Mouse (Mus musculus) heart, adult 9 months (tissue): ENCODE data around the gene Amz2.
A peak's percentile ranks its signal among the peaks of the same experiment; 100 is the strongest.

Source experiments
- DNase-seq, 2 experiments: peaks; one replicate each; pipeline ENCODE4 v3.0.0; 2022; ENCODE audit warnings: low spot score in 2 of 2

Amz2 gene

DNA sequence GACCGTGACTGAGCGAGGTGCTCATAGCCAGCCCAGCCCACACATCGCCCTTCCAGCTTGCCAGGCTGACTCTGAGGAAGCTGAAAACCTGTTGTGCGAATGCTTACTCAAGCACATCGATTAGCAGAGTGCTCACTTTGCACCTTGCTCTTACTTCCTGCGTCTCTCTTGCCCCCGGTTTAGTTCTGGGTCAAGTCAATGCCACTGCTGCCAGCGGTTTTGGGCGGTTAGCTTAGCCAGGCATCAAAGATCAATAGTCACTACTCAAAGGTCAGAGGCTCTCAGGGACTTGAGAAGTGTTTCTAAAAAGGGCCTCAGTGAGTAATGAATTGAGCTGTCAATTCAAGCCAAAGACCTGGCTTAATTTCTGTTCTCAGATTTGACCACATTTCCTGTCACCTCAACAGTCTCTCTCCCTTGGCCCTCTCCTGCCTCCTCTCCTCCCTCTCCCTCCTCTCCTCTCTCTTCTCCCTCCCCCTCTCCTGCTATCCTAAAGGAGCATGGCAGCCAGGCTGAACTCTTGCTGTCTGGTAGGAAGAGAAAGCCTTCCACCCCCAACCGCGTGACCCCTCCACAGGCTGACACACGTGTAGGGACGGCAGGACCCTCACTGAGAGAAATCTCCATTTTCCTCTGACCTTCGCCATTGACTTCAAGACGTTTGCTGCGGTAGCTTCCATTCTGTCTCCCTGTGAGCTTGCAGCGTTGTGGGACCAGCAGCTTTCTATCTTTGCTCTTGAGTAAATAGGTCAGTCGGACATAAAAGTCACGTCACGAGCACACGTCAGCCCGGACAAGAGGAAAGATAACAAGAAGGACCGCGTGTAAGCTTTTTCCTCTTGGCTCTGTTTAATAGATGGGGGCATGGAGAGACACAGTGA, 69.4 kb downstream of the Amz2 start:
- no peak for DNase-seq

GRCm38 (mm10) chr11:109495771-109496474, 70.2 kb downstream of the Amz2 start:
- DNase-seq, result no peak

GRCm38 (mm10) chr11:109496475-109496993, 70.8 kb downstream of the Amz2 start:
- no peak for DNase-seq

DNA sequence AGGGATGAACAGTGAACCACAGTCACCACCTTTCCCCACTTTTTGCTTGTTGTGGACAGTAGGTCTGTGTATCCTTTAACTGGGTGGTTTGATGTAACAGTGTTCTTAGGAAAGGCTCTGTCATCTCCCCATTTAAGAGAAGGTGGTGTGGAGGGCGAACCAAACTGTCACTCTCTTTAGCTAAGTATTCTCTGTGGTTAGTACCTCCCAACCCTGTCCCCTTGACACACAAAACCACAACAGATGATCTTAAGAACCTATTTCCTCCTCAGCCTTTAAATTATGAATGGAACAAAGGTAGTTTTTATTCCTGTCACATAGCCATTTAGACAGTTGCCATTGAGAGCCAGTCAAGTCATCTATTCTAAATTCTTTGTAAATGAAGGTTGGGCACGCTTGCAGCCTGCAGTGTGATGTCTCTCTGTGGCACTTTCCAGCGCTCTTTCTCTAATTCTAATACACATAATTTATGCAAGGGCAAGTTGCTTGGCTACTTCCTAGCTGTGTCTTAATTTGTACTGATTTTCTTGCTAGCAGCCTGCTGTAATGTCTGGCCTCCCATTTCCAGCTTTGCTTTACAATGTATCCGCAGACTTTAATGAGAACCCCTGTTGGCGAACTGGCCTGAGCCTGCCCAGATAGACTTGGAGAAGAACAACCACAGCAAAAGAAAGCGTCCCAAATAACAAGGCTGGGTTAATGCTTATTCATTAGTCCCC, 71.4 kb downstream of the Amz2 start:
- DNase-seq, result no peak

DNA sequence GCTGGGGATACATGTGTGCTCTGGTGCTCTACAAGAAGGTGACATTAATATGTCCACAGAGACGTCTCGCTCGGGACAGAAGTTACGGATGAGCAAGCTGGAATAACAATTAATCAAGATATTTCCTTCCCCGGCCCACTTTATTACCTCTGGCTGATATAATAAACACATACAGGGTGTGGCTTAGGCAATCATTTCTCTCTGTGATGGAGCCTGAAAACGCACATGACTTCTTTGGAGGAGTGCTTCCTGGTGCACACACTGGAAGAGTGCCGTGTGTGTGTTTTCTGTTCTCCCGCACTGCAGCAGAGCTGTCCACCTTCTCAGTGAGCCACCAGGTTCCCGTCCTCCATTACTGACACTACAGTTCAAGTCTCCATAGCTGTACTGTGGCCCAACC, 72.2 kb downstream of the Amz2 start:
- peak in 1 of 2 experiments; percentile 23 for DNase-seq

- peak; percentile 39 to 42 for DNase-seq
Measured at GRCm38 (mm10) chr11:109500206-109500605, 74.5 kb downstream of the Amz2 start.
